8 mouse cellular contexts compared by ENCODE assay signal in the genomic region with DNA sequence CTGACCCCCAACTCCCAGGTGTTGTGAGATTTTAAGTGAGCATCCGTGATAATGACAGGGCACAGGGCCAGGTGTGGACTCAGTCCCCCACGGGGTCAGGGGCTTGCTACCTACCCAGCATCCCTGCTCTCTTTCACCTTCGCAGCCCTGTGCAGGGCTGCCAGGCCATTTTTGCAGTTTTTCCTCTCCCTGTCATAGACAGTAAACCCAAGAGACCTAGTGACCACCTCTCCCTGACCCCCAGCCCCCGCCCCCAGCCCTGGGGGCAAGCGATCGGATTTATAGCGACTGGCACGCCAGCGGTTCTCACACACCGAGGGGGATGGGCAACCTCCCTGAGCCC. TPM values are rescaled to one million over a fixed set of nuclear protein-coding genes. Genes with fewer than 3 reads are reported as not detected.
A peak's percentile ranks its signal among the peaks of the same experiment; 100 is the strongest.
DNase-seq lines count a peak whose midpoint lies in the region; ATAC-seq and TF ChIP-seq lines count a peak whose summit lies in the region.

No protein-coding gene starts in this region.

- H3K4me3 ChIP-seq in left cerebral cortex, adult 2 months, result peak overlapping the region; percentile 72
- peak overlapping the region; percentile 83 for H3K4me3 ChIP-seq in embryonic facial prominence, embryonic 14.5 days (ENCODE audit: low read depth, low read length)
- H3K4me3 ChIP-seq in intestine, embryonic 15.5 days (replicated peaks), result peak overlapping the region; percentile 86
- peak overlapping the region; percentile 72 for H3K4me3 ChIP-seq in neural tube, embryonic 12.5 days

- intact Hi-C loops in left cerebral cortex, adult 2 months (cut with DNase I), result loop anchor here (10.0 kb wide), 1 partner anchor 358 kb away; no protein-coding TSS in a partner anchor
- intact Hi-C loops in left cerebral cortex, postnatal 25 days (cut with DNase I), result no loop called here
- intact Hi-C loops in left cerebral cortex, postnatal 10 days (cut with DNase I), result loop anchor here (5.0 kb wide), 1 partner anchor 240 kb away; no protein-coding TSS in a partner anchor

- TF ChIP-seq CTCF in left cerebral cortex, adult 2 months (IDR thresholded peaks at IDR 0.05), result no peak

- H3K4me1 ChIP-seq in embryonic facial prominence, embryonic 14.5 days (ENCODE audit: control insufficient read depth, insufficient read depth, low read length), result peaks cover 11% of the 10 kb centered on the region; the same call in 1 of the 2 replicates
- H3K4me1 ChIP-seq in intestine, embryonic 15.5 days (replicated peaks), result peaks cover 27% of the 10 kb centered on the region
- H3K4me1 ChIP-seq in neural tube, embryonic 12.5 days, result peaks cover 35% of the 10 kb centered on the region

- peak overlapping the region; percentile 97 for H3K9ac ChIP-seq in embryonic facial prominence, embryonic 14.5 days (ENCODE audit: low read depth, low read length)
- H3K9ac ChIP-seq in intestine, embryonic 15.5 days, result peak overlapping the region; percentile 85
- H3K9ac ChIP-seq in neural tube, embryonic 12.5 days, result peak overlapping the region; percentile 89

- H3K27ac ChIP-seq in left cerebral cortex, adult 2 months, result no peak overlapping the region
- peak overlapping the region; percentile 87 for H3K27ac ChIP-seq in embryonic facial prominence, embryonic 14.5 days (replicated peaks; ENCODE audit: low read depth, low read length)
- H3K27ac ChIP-seq in intestine, embryonic 15.5 days, result peak overlapping the region; percentile 66
- peak overlapping the region; percentile 28; the same call in 1 of the 2 replicates for H3K27ac ChIP-seq in neural tube, embryonic 12.5 days

- peak overlapping the region; percentile 73 for H3K4me2 ChIP-seq in embryonic facial prominence, embryonic 14.5 days (ENCODE audit: low read depth, low read length)
- H3K4me2 ChIP-seq in intestine, embryonic 15.5 days (replicated peaks), result peak overlapping the region; percentile 83
- peak overlapping the region; percentile 90 for H3K4me2 ChIP-seq in neural tube, embryonic 12.5 days (replicated peaks)

- no peaks in the 10 kb centered on the region for H3K9me3 ChIP-seq in embryonic facial prominence, embryonic 14.5 days (ENCODE audit: control insufficient read depth, low read length)
- H3K9me3 ChIP-seq in intestine, embryonic 15.5 days, result no peaks in the 10 kb centered on the region
- no peaks in the 10 kb centered on the region for H3K9me3 ChIP-seq in neural tube, embryonic 12.5 days

- DNase-seq in left cerebral cortex, adult 2 months (ENCODE audit: extremely low spot score in 1 of 2, low spot score in 2 of 2), result no peak
- DNase-seq in left cerebral cortex, postnatal 25 days (ENCODE audit: low spot score in 2 of 2), result no peak
- DNase-seq in embryonic facial prominence, embryonic 14.5 days (ENCODE audit: low spot score), result no peak
- no peak for DNase-seq in left cerebral cortex, postnatal 10 days (ENCODE audit: extremely low spot score in 1 of 2, low spot score in 2 of 2)
- DNase-seq in kidney, postnatal 4 days, result no peak

- WGBS in embryonic facial prominence, embryonic 14.5 days, result 2% methylated on average over 10 of the region's 10 CpGs
- WGBS in intestine, embryonic 15.5 days, result 6% methylated on average over 10 of the region's 10 CpGs
- 2% methylated on average over 10 of the region's 10 CpGs for WGBS in neural tube, embryonic 12.5 days

- ATAC-seq in embryonic facial prominence, embryonic 14.5 days (ENCODE audit: low read depth), result peak; percentile 24; the same call in 1 of the 2 replicates
- ATAC-seq in intestine, embryonic 15.5 days, result peak; percentile 21; the same call in 1 of the 2 replicates
- peak; percentile 48 for ATAC-seq in neural tube, embryonic 12.5 days (ENCODE audit: low FRiP score, low read depth)
- no peak for ATAC-seq in CD4-positive, CD25-positive, alpha-beta regulatory T cell, adult 4 months

- no peaks in the 10 kb centered on the region for H3K27me3 ChIP-seq in embryonic facial prominence, embryonic 14.5 days (replicated peaks; ENCODE audit: control insufficient read depth, insufficient read depth, low read length)
- H3K27me3 ChIP-seq in intestine, embryonic 15.5 days (replicated peaks), result no peaks in the 10 kb centered on the region
- no peaks in the 10 kb centered on the region for H3K27me3 ChIP-seq in neural tube, embryonic 12.5 days (replicated peaks)

- H3K36me3 ChIP-seq in embryonic facial prominence, embryonic 14.5 days (ENCODE audit: control insufficient read depth, insufficient read depth, low read length), result peaks cover 15% of the 10 kb centered on the region
- H3K36me3 ChIP-seq in intestine, embryonic 15.5 days, result peaks cover 12% of the 10 kb centered on the region; the same call in 1 of the 2 replicates
- H3K36me3 ChIP-seq in neural tube, embryonic 12.5 days, result peaks cover 19% of the 10 kb centered on the region

RNA-seq across cellular contexts. Expression of a gene that starts 0.4 kb away (rescaled TPM):
- total RNA-seq in left cerebral cortex, adult 2 months (2021), result 10 to 100 TPM; 11.4 to 16.4 TPM
- total RNA-seq in left cerebral cortex, postnatal 25 days (2021), result 10 to 100 TPM; 12.4 to 15.3 TPM
- polyA plus RNA-seq in embryonic facial prominence, embryonic 14.5 days (2014; fragmentation: Nextera tagmentation; extraction: Ambion mirVana), result 28.7 and 31.3 TPM in 2 replicates
- polyA plus RNA-seq in intestine, embryonic 15.5 days (2015; fragmentation: Nextera tagmentation; extraction: Ambion mirVana), result 12.9 and 13.5 TPM in 2 replicates
- polyA plus RNA-seq in neural tube, embryonic 12.5 days (2016; fragmentation: Nextera tagmentation; extraction: Ambion mirVana), result 24.6 and 25.0 TPM in 2 replicates
- under 1 TPM in 1 of 2 experiments, not detected in 1; 0.28 TPM for polyA plus RNA-seq in CD4-positive, CD25-positive, alpha-beta regulatory T cell, adult 4 months (2017; shearing (Covaris generic))
- total RNA-seq in left cerebral cortex, postnatal 10 days (2021), result 10 to 100 TPM; 28.2 to 31.9 TPM

RNA-seq across cellular contexts. Expression of a gene that starts 47.4 kb away (rescaled TPM):
- 1 to 10 TPM; 1.7 TPM for total RNA-seq in left cerebral cortex, adult 2 months (2021)
- total RNA-seq in left cerebral cortex, postnatal 25 days (2021), result 1 to 10 TPM in 1 of 2 experiments, not detected in 1; 1.4 TPM
- 1.0 and 1.8 TPM in 2 replicates for polyA plus RNA-seq in embryonic facial prominence, embryonic 14.5 days (2014; fragmentation: Nextera tagmentation; extraction: Ambion mirVana)
- 0.40 and 0.68 TPM in 2 replicates for polyA plus RNA-seq in intestine, embryonic 15.5 days (2015; fragmentation: Nextera tagmentation; extraction: Ambion mirVana)
- polyA plus RNA-seq in neural tube, embryonic 12.5 days (2016; fragmentation: Nextera tagmentation; extraction: Ambion mirVana), result 0.41 and 0.65 TPM in 2 replicates
- not detected for polyA plus RNA-seq in CD4-positive, CD25-positive, alpha-beta regulatory T cell, adult 4 months (2017; shearing (Covaris generic))
- 1 to 10 TPM; 1.9 to 2.1 TPM for total RNA-seq in left cerebral cortex, postnatal 10 days (2021)

RNA-seq across cellular contexts. Expression of a gene that starts 50.9 kb away (rescaled TPM):
- 100 to 1,000 TPM; 271 to 300 TPM for total RNA-seq in left cerebral cortex, adult 2 months (2021)
- total RNA-seq in left cerebral cortex, postnatal 25 days (2021), result 100 to 1,000 TPM; 427 to 477 TPM
- 15,250 and 18,270 TPM in 2 replicates for polyA plus RNA-seq in embryonic facial prominence, embryonic 14.5 days (2014; fragmentation: Nextera tagmentation; extraction: Ambion mirVana)
- 10,966 and 11,197 TPM in 2 replicates for polyA plus RNA-seq in intestine, embryonic 15.5 days (2015; fragmentation: Nextera tagmentation; extraction: Ambion mirVana)
- 5,164 and 5,594 TPM in 2 replicates for polyA plus RNA-seq in neural tube, embryonic 12.5 days (2016; fragmentation: Nextera tagmentation; extraction: Ambion mirVana)
- 10 to 100 TPM in 1 of 2 experiments, not detected in 1; 13.1 TPM for polyA plus RNA-seq in CD4-positive, CD25-positive, alpha-beta regulatory T cell, adult 4 months (2017; shearing (Covaris generic))
- total RNA-seq in left cerebral cortex, postnatal 10 days (2021), result 100 to 1,000 TPM; 384 to 756 TPM

Comparison
In these comparisons a context has a peak if more than half of its experiments do, and no peak if none do; other contexts are left out.
1. RNA of a gene that starts 0.4 kb away (polyA plus RNA-seq): 28.7 to 31.3 TPM in embryonic facial prominence, embryonic 14.5 days, 24.6 to 25.0 TPM in neural tube, embryonic 12.5 days and 12.9 to 13.5 TPM in intestine, embryonic 15.5 days; 0.28 TPM in CD4-positive, CD25-positive, alpha-beta regulatory T cell, adult 4 months; every median in the first group is over 10 times any median in the second.
2. RNA of a gene that starts 50.9 kb away (polyA plus RNA-seq): 15,250 to 18,270 TPM in embryonic facial prominence, embryonic 14.5 days, 10,966 to 11,197 TPM in intestine, embryonic 15.5 days and 5,164 to 5,594 TPM in neural tube, embryonic 12.5 days; 13.1 TPM in CD4-positive, CD25-positive, alpha-beta regulatory T cell, adult 4 months; every median in the first group is over 100 times any median in the second.
3. Peak in every context shown above with its lines, with median percentiles within 50 percentile points of each other: H3K4me3 ChIP-seq, H3K4me2 ChIP-seq and H3K9ac ChIP-seq.